Mouse (Mus musculus) cerebellum, adult 18-20 months (tissue): ENCODE measurements at regions not wholly inside any gene's neighbourhood (a gene's known extent, or its start where the extent isn't known, plus 50 kb on each side); places are given as distances from the start of the nearest gene placed in this dataset.

Experiments used
- DNase-seq, 2 experiments: peaks; one replicate each; pipeline ENCODE4 v3.0.0; 2021

- no peak for DNase-seq
Observed at GRCm38 (mm10) chr9:120628794-120629560, 57.7 kb downstream of the Rpl14 start.

GRCm38 (mm10) chr9:120629609-120630008 is 58.4 kb downstream of the Rpl14 start:
- DNase-seq, result no peak

GRCm38 (mm10) chr9:120632821-120633220 is 61.6 kb downstream of the Rpl14 start:
- peak in 1 of 2 experiments; percentile 21 for DNase-seq

GRCm38 (mm10) chr9:120642656-120643055 is 71.4 kb downstream of the Rpl14 start:
- no peak for DNase-seq

GRCm38 (mm10) chr9:120643371-120643770 is 72.1 kb downstream of the Rpl14 start:
- DNase-seq, result no peak

GRCm38 (mm10) chr9:120645776-120646175 is 74.5 kb downstream of the Rpl14 start:
- no peak for DNase-seq

GRCm38 (mm10) chr9:120646806-120647667 is 75.8 kb downstream of the Rpl14 start:
- no peak for DNase-seq

- no peak for DNase-seq
Observed at GRCm38 (mm10) chr9:120647668-120647955, 76.4 kb downstream of the Rpl14 start.

GRCm38 (mm10) chr9:120652733-120653132 is 81.5 kb downstream of the Rpl14 start:
- no peak for DNase-seq

GRCm38 (mm10) chr9:120653170-120653569 is 81.9 kb downstream of the Rpl14 start:
- DNase-seq, result no peak

GRCm38 (mm10) chr9:120654736-120655135 is 83.5 kb downstream of the Rpl14 start:
- DNase-seq, result no peak

- DNase-seq, result peak; percentile 27 to 28
Observed at GRCm38 (mm10) chr9:120656976-120657375, 85.7 kb downstream of the Rpl14 start.

GRCm38 (mm10) chr9:120657786-120658185 is 86.5 kb downstream of the Rpl14 start:
- DNase-seq, result no peak

GRCm38 (mm10) chr9:120658576-120658975 is 87.3 kb downstream of the Rpl14 start:
- no peak for DNase-seq

- no peak for DNase-seq
Observed at GRCm38 (mm10) chr9:120661226-120661625, 90.0 kb downstream of the Rpl14 start.

- DNase-seq, result no peak
Observed at GRCm38 (mm10) chr9:120661641-120662227, 90.5 kb downstream of the Rpl14 start.

GRCm38 (mm10) chr9:120663181-120663580 is 91.9 kb downstream of the Rpl14 start:
- no peak for DNase-seq

GRCm38 (mm10) chr9:120664086-120664485 is 92.8 kb downstream of the Rpl14 start:
- no peak for DNase-seq

GRCm38 (mm10) chr9:120672452-120672851 is 101.2 kb downstream of the Rpl14 start:
- DNase-seq, result no peak

GRCm38 (mm10) chr9:120674855-120675254 is 103.6 kb downstream of the Rpl14 start:
- DNase-seq, result no peak

GRCm38 (mm10) chr9:120675371-120676150 is 104.3 kb downstream of the Rpl14 start:
- DNase-seq, result peak; percentile 31 to 42

GRCm38 (mm10) chr9:120676301-120676700 is 105.1 kb downstream of the Rpl14 start:
- DNase-seq, result no peak

- DNase-seq, result no peak
Observed at GRCm38 (mm10) chr9:120676771-120677170, 105.5 kb downstream of the Rpl14 start.
